Mouse (Mus musculus): ENCODE measurements around the gene Lin7a.

The Lin7a gene

GRCm38 (mm10) chr10:107271321-107272130 lies at the start of gene Lin7a:
Gene Lin7a (plus strand): TSS chr10:107271686.
- Histone ChIP-seq H3K27me3 (ENCODE audit: control insufficient read depth, insufficient read depth, low read length, poor library complexity, severe bottlenecking) (no peaks in the 10 kb centered on the region), H3K36me3 (ENCODE audit: control insufficient read depth, insufficient read depth, low read length, poor library complexity, severe bottlenecking) (no peaks in the 10 kb centered on the region)
- no peak for DNase-seq (ENCODE audit: low read depth, low spot score)

DNA sequence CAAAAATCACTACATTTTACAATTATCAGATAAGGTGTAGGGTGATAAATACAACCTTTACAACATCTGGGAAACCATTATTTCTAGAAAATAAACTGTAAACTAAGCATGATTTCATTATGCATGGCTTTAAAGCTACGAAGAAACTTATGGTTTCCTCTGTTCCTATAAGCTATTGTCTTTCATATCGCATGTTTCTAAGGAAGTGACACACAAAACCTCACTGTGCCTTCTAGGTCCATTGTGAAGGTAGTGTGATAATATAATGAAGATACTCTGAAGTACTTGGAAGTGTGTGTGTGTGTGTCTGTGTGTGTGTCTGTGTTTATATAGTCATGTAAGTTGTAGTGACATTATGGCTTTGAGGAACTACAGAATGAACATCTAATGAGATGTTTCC lies 49.8 kb upstream of the Lin7a start:
- Histone ChIP-seq H3K27me3 (ENCODE audit: control insufficient read depth, insufficient read depth, low read length, poor library complexity, severe bottlenecking) (no peaks in the 10 kb centered on the region), H3K36me3 (ENCODE audit: control insufficient read depth, insufficient read depth, low read length, poor library complexity, severe bottlenecking) (no peaks in the 10 kb centered on the region)
- DNase-seq (ENCODE audit: low read depth, low spot score): no peak

GRCm38 (mm10) chr10:107222406-107223185 lies 48.9 kb upstream of the Lin7a start:
- Histone ChIP-seq H3K36me3 (ENCODE audit: control insufficient read depth, insufficient read depth, low read length, poor library complexity, severe bottlenecking) (no peaks in the 10 kb centered on the region), H3K27me3 (ENCODE audit: control insufficient read depth, insufficient read depth, low read length, poor library complexity, severe bottlenecking) (no peaks in the 10 kb centered on the region)
- DNase-seq (ENCODE audit: low read depth, low spot score): no peak

DNA sequence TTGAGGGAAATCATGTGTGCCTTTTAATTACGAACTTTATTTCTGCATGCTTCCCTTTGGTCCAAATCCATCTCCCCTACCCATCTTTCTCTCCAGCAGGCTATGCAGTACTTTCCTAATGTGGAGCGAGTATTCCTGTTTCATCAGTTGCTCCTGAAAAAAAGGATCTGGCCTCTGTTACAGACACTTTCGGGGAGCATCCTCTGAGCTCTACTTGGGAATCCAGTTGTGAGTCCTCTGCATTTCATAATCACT lies 48.4 kb upstream of the Lin7a start:
- no peaks in the 10 kb centered on the region for H3K36me3 ChIP-seq (ENCODE audit: control insufficient read depth, insufficient read depth, low read length, poor library complexity, severe bottlenecking)
- no peak for DNase-seq (ENCODE audit: low read depth, low spot score)
- no peaks in the 10 kb centered on the region for H3K27me3 ChIP-seq (ENCODE audit: control insufficient read depth, insufficient read depth, low read length, poor library complexity, severe bottlenecking)

GRCm38 (mm10) chr10:107223821-107224220 lies 47.7 kb upstream of the Lin7a start:
- H3K36me3 ChIP-seq (ENCODE audit: control insufficient read depth, insufficient read depth, low read length, poor library complexity, severe bottlenecking): no peaks in the 10 kb centered on the region
- no peak for DNase-seq (ENCODE audit: low read depth, low spot score)
- H3K27me3 ChIP-seq (ENCODE audit: control insufficient read depth, insufficient read depth, low read length, poor library complexity, severe bottlenecking): no peaks in the 10 kb centered on the region

- DNase-seq (ENCODE audit: low read depth, low spot score): no peak
- Histone ChIP-seq H3K27me3 (ENCODE audit: control insufficient read depth, insufficient read depth, low read length, poor library complexity, severe bottlenecking) (no peaks in the 10 kb centered on the region), H3K36me3 (ENCODE audit: control insufficient read depth, insufficient read depth, low read length, poor library complexity, severe bottlenecking) (no peaks in the 10 kb centered on the region)
Measured at GRCm38 (mm10) chr10:107224596-107225330, 46.7 kb upstream of the Lin7a start.

DNA sequence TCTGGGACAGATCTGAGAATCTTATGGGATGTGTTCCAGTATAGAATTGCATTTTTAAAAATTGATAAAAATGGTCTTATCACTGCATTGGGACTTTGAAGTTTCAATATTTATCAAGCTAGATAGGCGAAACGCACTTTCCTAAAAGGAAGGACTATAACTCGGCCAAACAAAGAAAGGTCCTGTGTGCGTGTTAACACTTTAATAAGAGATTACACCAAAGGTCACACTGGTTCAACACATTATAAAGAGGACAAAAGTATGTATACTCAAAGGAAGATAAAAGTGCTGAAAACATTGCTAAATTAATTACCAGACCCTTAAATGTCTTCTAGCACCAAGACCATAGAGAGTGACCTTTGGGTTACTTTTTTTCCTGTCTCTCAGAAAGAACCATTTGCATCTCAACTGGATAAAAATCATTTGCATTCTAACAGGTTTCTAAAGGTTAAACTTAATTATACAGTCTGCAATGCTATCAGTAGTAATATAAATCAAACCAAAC lies 46.1 kb upstream of the Lin7a start:
- Histone ChIP-seq H3K36me3 (ENCODE audit: control insufficient read depth, insufficient read depth, low read length, poor library complexity, severe bottlenecking) (no peaks in the 10 kb centered on the region), H3K27me3 (ENCODE audit: control insufficient read depth, insufficient read depth, low read length, poor library complexity, severe bottlenecking) (no peaks in the 10 kb centered on the region)
- DNase-seq (ENCODE audit: low read depth, low spot score): no peak

GRCm38 (mm10) chr10:107225871-107226270 lies 45.6 kb upstream of the Lin7a start:
- DNase-seq (ENCODE audit: low read depth, low spot score): no peak
- no peaks in the 10 kb centered on the region for H3K27me3 ChIP-seq (ENCODE audit: control insufficient read depth, insufficient read depth, low read length, poor library complexity, severe bottlenecking)
- no peaks in the 10 kb centered on the region for H3K36me3 ChIP-seq (ENCODE audit: control insufficient read depth, insufficient read depth, low read length, poor library complexity, severe bottlenecking)

DNA sequence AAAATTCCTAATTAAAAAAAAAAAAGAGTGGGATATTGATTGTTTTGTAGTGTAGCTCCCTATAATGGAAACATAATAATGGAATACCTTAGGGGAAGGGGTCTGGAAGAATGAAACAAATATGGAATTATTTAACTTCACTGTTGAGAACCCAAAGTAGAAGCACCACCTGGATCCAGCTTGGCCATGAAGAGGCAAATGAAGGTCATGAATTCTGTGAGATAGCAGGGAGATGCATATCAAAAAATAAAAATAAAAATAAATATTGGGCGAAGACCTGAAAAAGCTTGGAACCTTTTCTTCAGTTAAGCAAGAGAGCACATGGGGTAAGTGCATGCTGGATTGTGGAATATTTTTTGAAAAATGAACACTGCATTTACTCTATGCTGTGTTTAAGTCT lies 43.6 kb upstream of the Lin7a start:
- DNase-seq (ENCODE audit: low read depth, low spot score): no peak
- H3K36me3 ChIP-seq (ENCODE audit: control insufficient read depth, insufficient read depth, low read length, poor library complexity, severe bottlenecking): no peaks in the 10 kb centered on the region
- H3K27me3 ChIP-seq (ENCODE audit: control insufficient read depth, insufficient read depth, low read length, poor library complexity, severe bottlenecking): no peaks in the 10 kb centered on the region

- Histone ChIP-seq H3K36me3 (ENCODE audit: control insufficient read depth, insufficient read depth, low read length, poor library complexity, severe bottlenecking) (no peaks in the 10 kb centered on the region), H3K27me3 (ENCODE audit: control insufficient read depth, insufficient read depth, low read length, poor library complexity, severe bottlenecking) (no peaks in the 10 kb centered on the region)
- no peak for DNase-seq (ENCODE audit: low read depth, low spot score)
Measured at GRCm38 (mm10) chr10:107228776-107229175, 42.7 kb upstream of the Lin7a start.

DNA sequence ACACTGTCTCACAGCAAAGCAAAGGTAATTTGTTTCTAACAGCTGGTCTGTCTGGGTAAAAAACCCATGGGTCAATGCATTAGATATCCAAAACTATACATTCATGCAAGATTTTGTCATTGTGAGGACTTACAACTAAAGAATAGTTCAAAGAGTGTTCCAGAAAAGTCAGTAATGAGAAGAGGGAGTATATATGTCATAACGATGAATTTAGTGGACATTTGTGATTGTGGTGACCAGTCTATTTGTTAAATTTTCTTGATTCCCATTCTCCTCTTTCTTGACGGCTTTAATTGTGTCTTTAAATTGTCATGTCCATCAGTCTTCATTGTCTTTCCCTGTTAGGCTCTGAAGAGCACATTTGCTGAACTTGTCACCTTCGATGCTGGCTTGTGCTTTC lies 42.1 kb upstream of the Lin7a start:
- no peaks in the 10 kb centered on the region for H3K27me3 ChIP-seq (ENCODE audit: control insufficient read depth, insufficient read depth, low read length, poor library complexity, severe bottlenecking)
- no peaks in the 10 kb centered on the region for H3K36me3 ChIP-seq (ENCODE audit: control insufficient read depth, insufficient read depth, low read length, poor library complexity, severe bottlenecking)
- no peak for DNase-seq (ENCODE audit: low read depth, low spot score)

DNA sequence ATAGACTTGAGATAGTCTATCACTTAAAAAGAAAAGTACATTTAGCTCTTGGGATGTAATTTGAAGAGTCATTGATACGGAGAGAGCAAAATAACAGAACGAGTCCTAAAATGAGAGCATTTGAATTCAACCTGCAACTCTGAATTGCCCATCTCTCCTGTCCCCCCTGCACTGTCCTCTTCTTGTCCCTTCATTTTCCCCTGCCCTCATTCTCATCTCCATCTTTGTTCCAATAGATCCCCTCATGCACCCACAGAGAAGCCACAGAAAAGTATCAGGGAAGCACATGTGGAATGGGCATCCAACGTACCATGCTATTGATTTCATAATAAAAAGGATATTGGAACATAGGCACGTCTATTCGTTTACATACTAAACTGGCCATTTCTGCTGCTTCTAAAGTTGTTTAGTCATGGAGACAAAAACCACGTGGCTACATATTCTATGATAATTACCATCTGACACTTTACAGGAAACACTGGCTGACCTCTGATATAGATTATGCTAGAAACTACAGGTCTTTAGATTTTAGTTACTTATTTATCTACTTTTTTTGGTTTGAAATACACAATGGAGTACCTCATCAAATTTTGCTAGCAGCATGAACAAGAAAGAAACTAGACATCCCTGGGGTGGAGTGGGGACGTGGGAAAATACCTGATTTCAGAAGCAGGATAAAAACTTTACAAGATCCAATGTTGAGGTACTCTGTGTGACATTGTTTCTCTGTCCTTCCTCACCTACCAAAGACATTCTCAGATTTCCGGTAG lies 41.2 kb upstream of the Lin7a start:
- no peaks in the 10 kb centered on the region for H3K36me3 ChIP-seq (ENCODE audit: control insufficient read depth, insufficient read depth, low read length, poor library complexity, severe bottlenecking)
- no peak for DNase-seq (ENCODE audit: low read depth, low spot score)
- H3K27me3 ChIP-seq (ENCODE audit: control insufficient read depth, insufficient read depth, low read length, poor library complexity, severe bottlenecking): no peaks in the 10 kb centered on the region

GRCm38 (mm10) chr10:107230851-107231130 lies 40.7 kb upstream of the Lin7a start:
- DNase-seq (ENCODE audit: low read depth, low spot score): no peak
- no peaks in the 10 kb centered on the region for H3K36me3 ChIP-seq (ENCODE audit: control insufficient read depth, insufficient read depth, low read length, poor library complexity, severe bottlenecking)
- H3K27me3 ChIP-seq (ENCODE audit: control insufficient read depth, insufficient read depth, low read length, poor library complexity, severe bottlenecking): no peaks in the 10 kb centered on the region

DNA sequence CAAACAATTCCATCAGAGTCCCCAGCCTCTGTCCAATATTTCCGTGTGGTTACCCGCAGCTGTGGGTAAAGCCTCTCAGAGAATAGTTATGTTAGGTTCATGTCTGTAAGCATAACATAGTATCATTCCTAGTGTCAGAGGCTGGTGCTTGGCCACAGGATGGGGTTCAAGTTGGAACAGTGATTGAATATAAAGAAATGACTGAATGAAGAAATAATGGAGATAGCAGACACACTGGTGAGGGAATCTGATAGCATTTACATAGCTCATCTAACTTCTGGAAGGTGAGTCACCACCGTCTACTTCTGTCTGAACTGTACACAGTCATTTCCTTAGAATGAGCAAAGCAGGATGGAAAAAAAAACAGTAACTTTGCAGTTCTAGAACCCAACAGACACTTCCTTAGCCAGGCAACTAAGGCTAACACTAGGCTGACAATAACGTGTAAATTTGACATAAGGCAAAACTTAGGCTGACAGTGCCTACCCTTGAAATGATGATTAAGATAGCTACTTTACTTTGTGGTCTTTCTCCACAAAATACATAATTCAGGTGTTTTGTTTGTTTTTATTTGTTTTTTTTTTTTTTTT lies 40.0 kb upstream of the Lin7a start:
- no peaks in the 10 kb centered on the region for H3K36me3 ChIP-seq (ENCODE audit: control insufficient read depth, insufficient read depth, low read length, poor library complexity, severe bottlenecking)
- no peaks in the 10 kb centered on the region for H3K27me3 ChIP-seq (ENCODE audit: control insufficient read depth, insufficient read depth, low read length, poor library complexity, severe bottlenecking)
- DNase-seq (ENCODE audit: low read depth, low spot score): no peak
